Mouse (Mus musculus) heart, adult 8-10 months (tissue): ENCODE measurements around the gene Lalba. TPM values are rescaled to one million over a fixed set of nuclear protein-coding genes. Genes with fewer than 3 reads are reported as not detected.
"Not testable (repeated sequence)": the region's sequence is repeated elsewhere in the genome, so short reads cannot be mapped to it uniquely, and the experiment has no call there.

Experiments
- DNase-seq: peaks from one replicate; pipeline ENCODE4 v3.0.0; 2022; ENCODE audit warnings: low spot score
- microRNA-seq: library from miRNA; unstranded; fragments of <30 nt; microRNA quantifications from one replicate; pipeline ENCODE4 v1.2.0, GENCODE M21; 2022
- total RNA-seq, 4 experiments: library from RNA; stranded (reverse); gene quantifications; 2 replicates each; pipeline ENCODE4 v1.2.4; 2022

Gene Lalba
- total RNA-seq, 4 experiments from 2014 or later: not detected

GRCm38 (mm10) chr15:98492102-98492501 is 9.6 kb upstream of the Lalba start, which contains the start of gene Olfr279:
Gene Olfr279 (plus strand): TSS chr15:98492402.
- no peak for DNase-seq

GRCm38 (mm10) chr15:98491332-98491731 is 8.8 kb upstream of the Lalba start:
- DNase-seq: no peak

GRCm38 (mm10) chr15:98486433-98487021 is 4.0 kb upstream of the Lalba start:
- DNase-seq: no peak

- peak; percentile 86 for DNase-seq
Measured at GRCm38 (mm10) chr15:98483907-98484886, 1.7 kb upstream of the Lalba start.

GRCm38 (mm10) chr15:98479568-98480102 is 2.9 kb downstream of the Lalba start:
- DNase-seq: no peak

- no peak for DNase-seq
Measured at GRCm38 (mm10) chr15:98476281-98476680, 6.2 kb downstream of the Lalba start.

- DNase-seq: peak; percentile 61
Measured at GRCm38 (mm10) chr15:98475382-98475781, 7.1 kb downstream of the Lalba start.

- no peak for DNase-seq
Measured at GRCm38 (mm10) chr15:98474958-98475357, 7.6 kb downstream of the Lalba start.

- no peak for DNase-seq
Measured at GRCm38 (mm10) chr15:98471539-98471938, 11.0 kb downstream of the Lalba start.

GRCm38 (mm10) chr15:98469596-98469995 is 12.9 kb downstream of the Lalba start, which contains the start of gene OR5BS1P:
Gene OR5BS1P (plus strand): TSS chr15:98469896.
- no peak for DNase-seq

- no peak for DNase-seq
Measured at GRCm38 (mm10) chr15:98452288-98452687, 30.2 kb downstream of the Lalba start, which contains the start of gene Olfr281. Gene Olfr281 (plus strand): TSS chr15:98452588.

GRCm38 (mm10) chr15:98448521-98448920 is 34.0 kb downstream of the Lalba start:
- DNase-seq: peak; percentile 23

- no peak for DNase-seq
Measured at GRCm38 (mm10) chr15:98444561-98444960, 38.0 kb downstream of the Lalba start.

- DNase-seq: not testable (repeated sequence)
Measured at GRCm38 (mm10) chr15:98430925-98431324, 51.6 kb downstream of the Lalba start, which contains the start of gene Olfr282. Gene Olfr282 (plus strand): TSS chr15:98431225.

Small RNAs within 50 kb of the gene (microRNA-seq; reads per million reads assigned to microRNA genes)
- gene Mir1291: 1.7 reads per million

Other genes with a start within 250 kb of the Lalba start
- not detected for gene Olfr286, start 248.3 kb downstream of the Lalba start, total RNA-seq
- gene H1fnt, start 225.4 kb downstream of the Lalba start, total RNA-seq: not detected
- gene Zfp641, start 186.6 kb downstream of the Lalba start, total RNA-seq: 1 to 10 TPM; 5.4 to 6.8 (median 6.5) TPM
- not detected for gene Olfr285, start 165.4 kb downstream of the Lalba start, total RNA-seq
- gene Olfr284, start 141.7 kb downstream of the Lalba start, total RNA-seq: not detected
- gene Olfr283, start 101.8 kb downstream of the Lalba start, total RNA-seq: not detected
- not detected for gene Olfr282, start 51.5 kb downstream of the Lalba start, total RNA-seq
- gene Olfr281, start 30.1 kb downstream of the Lalba start, total RNA-seq: not detected
- not detected for gene OR5BS1P, start 12.8 kb downstream of the Lalba start, total RNA-seq
- gene Olfr279, start 9.7 kb upstream of the Lalba start, total RNA-seq: not detected
- gene Kansl2, start 51.5 kb upstream of the Lalba start, total RNA-seq: 10 to 100 TPM; 77.7 to 87.7 (median 81.1) TPM
- gene Ccnt1, start 88.2 kb upstream of the Lalba start, total RNA-seq: 10 to 100 TPM; 26.7 to 34.8 (median 30.0) TPM
- gene 4930415O20Rik, start 88.3 kb upstream of the Lalba start, total RNA-seq: 1 to 10 TPM; 1.6 to 4.2 (median 2.3) TPM
- gene Adcy6, start 127.4 kb upstream of the Lalba start, total RNA-seq: 100 to 1,000 TPM; 136 to 213 (median 183) TPM
- gene Cacnb3, start 148.1 kb upstream of the Lalba start, total RNA-seq: 1 to 10 TPM; 2.0 to 2.8 (median 2.6) TPM
- 10 to 100 TPM; 53.2 to 61.7 (median 56.4) TPM for gene Ddx23, start 180.2 kb upstream of the Lalba start, total RNA-seq
- 1 to 10 TPM in 3 of 4 experiments, under 1 TPM in 1; 1.00 to 2.1 (median 1.2) TPM for gene Rnd1, start 194.7 kb upstream of the Lalba start, total RNA-seq
- 1 to 10 TPM in 1 of 4 experiments, under 1 TPM in 3; 0.41 to 1.1 (median 0.84) TPM for gene Ccdc65, start 225.5 kb upstream of the Lalba start, total RNA-seq
- gene Fkbp11, start 245.5 kb upstream of the Lalba start, total RNA-seq: 1 to 10 TPM; 5.6 to 9.4 (median 7.7) TPM